In genomic region chr1:191068377-191068776, GRCm38 (mm10) we compare ENCODE assay signal across 13 mouse cellular contexts. TPM values are rescaled to one million over a fixed set of nuclear protein-coding genes. Genes with fewer than 3 reads are reported as not detected.
A peak's percentile ranks its signal among the peaks of the same experiment; 100 is the strongest.
DNase-seq lines count a peak whose midpoint lies in the region; TF ChIP-seq lines count a peak whose summit lies in the region.
"Had no signal": no experiment of that assay in that cellular context is flagged by ENCODE, and none has a peak within 500 bp of the region (broad histone marks: within the 10 kb centered on the region; RNA-seq: fewer than 3 reads in every experiment).

No protein-coding gene starts in this region.

- peak; percentile 61 for DNase-seq in adrenal gland, postnatal 10 days
- no peak for DNase-seq in adrenal gland, adult 18-20 months (ENCODE audit: low spot score in 2 of 2)
- peak; percentile 15 for DNase-seq in kidney, postnatal 14 days
- DNase-seq in kidney, adult 9 months = no peak
- DNase-seq in embryo, embryonic 11 days = peak; percentile 48
- DNase-seq in thymus, postnatal 14 days = no peak
- no peak for DNase-seq in cerebellum, adult 8-10 months
- DNase-seq: cerebellum, postnatal 25 days had no signal

- peak; percentile 16; the same call in 1 of the 2 replicates for TF ChIP-seq CTCF in E14TG2a.4 (conservative IDR thresholded peaks at IDR 0.05; ENCODE audit: low read length)

- H3K4me1 ChIP-seq in E14TG2a.4 (replicated peaks; ENCODE audit: low read depth, low read length) = peaks cover 60% of the 10 kb centered on the region

- peaks cover 90% of the 10 kb centered on the region for H3K36me3 ChIP-seq in E14TG2a.4 (ENCODE audit: insufficient read depth, low read length)

- H3K9me3 ChIP-seq in E14TG2a.4 (ENCODE audit: low read length) = peaks cover 52% of the 10 kb centered on the region
- H3K9me3 ChIP-seq: forebrain, embryonic 15.5 days; limb, embryonic 12.5 days; neural tube, embryonic 15.5 days had no signal

- H3K4me3 ChIP-seq in E14TG2a.4 (replicated peaks; ENCODE audit: low read length) = no peak overlapping the region
- H3K4me3 ChIP-seq: forebrain, embryonic 15.5 days; limb, embryonic 12.5 days; neural tube, embryonic 15.5 days had no signal

- H3K27me3 ChIP-seq in E14TG2a.4 (ENCODE audit: insufficient read depth, low read length) = no peaks in the 10 kb centered on the region
- H3K27me3 ChIP-seq: forebrain, embryonic 15.5 days; limb, embryonic 12.5 days; neural tube, embryonic 15.5 days had no signal

RNA-seq across cellular contexts. Expression of gene Nsl1, which starts 5.6 kb away (rescaled TPM):
- total RNA-seq in adrenal gland, postnatal 10 days (2021) = 1 to 10 TPM; 3.5 to 5.1 TPM
- total RNA-seq in adrenal gland, adult 18-20 months (2021) = under 1 TPM; 0.58 to 0.63 TPM

RNA-seq across cellular contexts. Expression of gene Tatdn3, which starts 5.6 kb away (rescaled TPM):
- total RNA-seq in adrenal gland, postnatal 10 days (2021) = 10 to 100 TPM; 20.4 to 34.7 TPM
- total RNA-seq in adrenal gland, adult 18-20 months (2021) = 10 to 100 TPM; 14.0 to 16.4 TPM

RNA-seq across cellular contexts. Expression of gene Batf3, which starts 29.3 kb away (rescaled TPM):
- total RNA-seq in adrenal gland, postnatal 10 days (2021) = 1 to 10 TPM; 1.6 to 1.8 TPM
- total RNA-seq in adrenal gland, adult 18-20 months (2021) = 1 to 10 TPM; 1.5 to 9.7 TPM
- total RNA-seq: megakaryocyte-erythroid progenitor cell, adult 5-6 weeks had no signal

RNA-seq across cellular contexts. Expression of gene Spata45, which starts 31.9 kb away (rescaled TPM):
- total RNA-seq in adrenal gland, postnatal 10 days (2021) = not detected
- not detected for total RNA-seq in adrenal gland, adult 18-20 months (2021)
- total RNA-seq: megakaryocyte-erythroid progenitor cell, adult 5-6 weeks had no signal

RNA-seq across cellular contexts. Expression of gene Flvcr1, which starts 42.4 kb away (rescaled TPM):
- total RNA-seq in adrenal gland, postnatal 10 days (2021) = 10 to 100 TPM; 18.1 to 24.0 TPM
- total RNA-seq in adrenal gland, adult 18-20 months (2021) = 10 to 100 TPM in 1 of 2 experiments, 1 to 10 TPM in 1; 9.9 to 14.6 TPM

Comparison
In these comparisons a context has a peak if more than half of its experiments do, and no peak if none do; other contexts are left out.
1. DNase-seq: peak in adrenal gland, postnatal 10 days (single experiment), kidney, postnatal 14 days (single experiment) and embryo, embryonic 11 days (single experiment); none in adrenal gland, adult 18-20 months (0 of 2), kidney, adult 9 months (single experiment), thymus, postnatal 14 days (single experiment) and cerebellum, adult 8-10 months (single experiment).